In the genomic region with DNA sequence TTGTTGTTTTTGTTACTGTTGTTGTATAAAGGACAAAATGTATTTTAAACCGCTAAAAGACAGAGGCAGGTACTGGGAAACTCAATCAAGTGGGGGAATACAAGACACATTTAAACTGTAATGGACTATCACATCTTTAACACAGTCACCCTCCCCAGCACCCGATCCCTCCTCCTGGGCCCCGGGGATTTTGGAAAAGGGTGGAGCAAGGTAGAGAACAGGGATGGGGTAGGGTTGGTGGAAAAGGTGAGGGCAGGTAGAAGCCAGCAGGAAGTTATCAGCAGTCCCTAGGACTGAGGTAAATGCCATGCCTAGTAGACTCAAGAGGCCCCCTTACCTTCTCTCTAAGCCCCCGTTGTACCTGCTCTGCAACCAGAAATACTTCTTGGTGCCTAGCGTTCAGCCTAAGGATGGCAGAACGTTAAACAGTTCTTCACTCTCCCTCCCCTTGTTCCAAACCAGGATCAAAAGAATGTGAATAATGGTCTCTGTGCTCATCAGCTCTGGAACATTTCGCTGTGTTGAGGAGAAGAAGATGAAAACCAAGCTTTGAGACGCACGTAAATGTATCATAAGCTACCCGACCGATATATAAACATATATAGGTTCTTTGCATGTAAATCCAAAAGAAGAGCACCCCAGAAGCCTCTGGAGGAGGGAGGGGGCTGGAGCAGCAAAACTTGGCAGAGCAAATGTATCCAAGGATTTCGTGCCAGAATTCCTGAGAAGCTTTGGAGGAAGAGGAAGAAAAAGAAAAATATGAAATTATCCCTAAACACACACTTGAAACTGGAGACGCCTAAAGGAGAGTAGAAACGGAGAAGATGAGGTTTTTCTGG, we compare ENCODE assay signal across 8 mouse cellular contexts. TPM values are rescaled to one million over a fixed set of nuclear protein-coding genes. Genes with fewer than 3 reads are reported as not detected.
DNase-seq lines count a peak whose midpoint lies in the region; ATAC-seq lines count a peak whose summit lies in the region.

A gene (minus strand): TSS at position 61 of the 839 bp plus-strand sequence.

- no peaks in the 10 kb centered on the region for H3K36me3 ChIP-seq in heart, embryonic 10.5 days
- H3K36me3 ChIP-seq in hindbrain, embryonic 14.5 days (replicated peaks; ENCODE audit: control insufficient read depth, insufficient read depth), result no peaks in the 10 kb centered on the region
- H3K36me3 ChIP-seq in liver, embryonic 16.5 days (ENCODE audit: control insufficient read depth, insufficient read depth), result no peaks in the 10 kb centered on the region

- H3K9me3 ChIP-seq in heart, embryonic 10.5 days, result no peaks in the 10 kb centered on the region
- H3K9me3 ChIP-seq in hindbrain, embryonic 14.5 days (ENCODE audit: control insufficient read depth, low read length), result no peaks in the 10 kb centered on the region
- no peaks in the 10 kb centered on the region for H3K9me3 ChIP-seq in liver, embryonic 16.5 days (replicated peaks; ENCODE audit: control insufficient read depth, low read length)

- ATAC-seq in hindbrain, embryonic 14.5 days (ENCODE audit: low FRiP score), result no peak
- ATAC-seq in liver, embryonic 16.5 days (ENCODE audit: low read depth), result no peak

- peak within 1 kb of the TSS; percentile 64 for H3K4me3 ChIP-seq in heart, embryonic 10.5 days
- peak within 1 kb of the TSS; percentile 76 for H3K4me3 ChIP-seq in hindbrain, embryonic 14.5 days (replicated peaks; ENCODE audit: low read length)
- no peak within 1 kb of the TSS; the same call in 1 of the 2 replicates for H3K4me3 ChIP-seq in liver, embryonic 16.5 days (ENCODE audit: low read depth, low read length)

- H3K9ac ChIP-seq in hindbrain, embryonic 14.5 days, result peak within 1 kb of the TSS; percentile 82
- no peak within 1 kb of the TSS for H3K9ac ChIP-seq in liver, embryonic 16.5 days (ENCODE audit: low read depth, low read length)

- peak within 1 kb of the TSS; percentile 92 for H3K4me2 ChIP-seq in hindbrain, embryonic 14.5 days (replicated peaks)
- peak within 1 kb of the TSS; percentile 9; the same call in 1 of the 2 replicates for H3K4me2 ChIP-seq in liver, embryonic 16.5 days (ENCODE audit: low read depth, low read length)

- DNase-seq in heart, embryonic 10.5 days (ENCODE audit: low spot score), result no peak
- no peak for DNase-seq in heart, postnatal 4 days
- DNase-seq in R1 (ENCODE audit: low read depth, low spot score), result peak; percentile 3
- DNase-seq in hindbrain, embryonic 14.5 days (ENCODE audit: low spot score), result peak; percentile 37
- no peak for DNase-seq in urinary bladder, adult 2 months (ENCODE audit: low spot score)
- no peak for DNase-seq in urinary bladder, postnatal 14 days (ENCODE audit: low spot score)
- DNase-seq in thymus, postnatal 0 days (ENCODE audit: low spot score), result no peak

- WGBS in heart, embryonic 10.5 days, result 3% methylated on average over 14 of the region's 14 CpGs
- WGBS in hindbrain, embryonic 14.5 days, result 2% methylated on average over 14 of the region's 14 CpGs
- 5% methylated on average over 14 of the region's 14 CpGs for WGBS in liver, embryonic 16.5 days (ENCODE audit: insufficient replicate concordance)

- peaks cover 55% of the 10 kb centered on the region for H3K27me3 ChIP-seq in heart, embryonic 10.5 days (ENCODE audit: insufficient read depth, poor library complexity, severe bottlenecking)
- H3K27me3 ChIP-seq in hindbrain, embryonic 14.5 days (ENCODE audit: control insufficient read depth, insufficient read depth, low read length), result no peaks in the 10 kb centered on the region
- H3K27me3 ChIP-seq in liver, embryonic 16.5 days (ENCODE audit: control insufficient read depth, insufficient read depth, low read depth, low read length), result peaks cover 32% of the 10 kb centered on the region

- H3K4me1 ChIP-seq in heart, embryonic 10.5 days, result peaks cover 14% of the 10 kb centered on the region
- peaks cover 7% of the 10 kb centered on the region for H3K4me1 ChIP-seq in hindbrain, embryonic 14.5 days (replicated peaks; ENCODE audit: control insufficient read depth, insufficient read depth, low read length)
- no peaks in the 10 kb centered on the region for H3K4me1 ChIP-seq in liver, embryonic 16.5 days (ENCODE audit: control insufficient read depth, low read depth, low read length)

- no peak within 1 kb of the TSS for H3K27ac ChIP-seq in heart, embryonic 10.5 days
- H3K27ac ChIP-seq in hindbrain, embryonic 14.5 days, result peak within 1 kb of the TSS; percentile 91
- H3K27ac ChIP-seq in liver, embryonic 16.5 days (ENCODE audit: low read length), result no peak within 1 kb of the TSS

RNA-seq across cellular contexts. Expression of the gene that starts here (rescaled TPM):
- polyA plus RNA-seq in heart, embryonic 10.5 days (2016; fragmentation: Nextera tagmentation; extraction: Ambion mirVana), result 0.07 and 0.28 TPM in 2 replicates
- total RNA-seq in heart, postnatal 4 days (2021), result under 1 TPM; 0.07 to 0.18 TPM
- 27.5 and 31.9 TPM in 2 replicates for polyA plus RNA-seq in hindbrain, embryonic 14.5 days (2014; fragmentation: Nextera tagmentation; extraction: Ambion mirVana)
- not detected in 2 replicates for polyA plus RNA-seq in liver, embryonic 16.5 days (2015; fragmentation: Nextera tagmentation; extraction: Ambion mirVana)
- polyA plus RNA-seq in urinary bladder, adult 2 months (2012; rRNA removed), result 0.29 and 0.49 TPM in 2 replicates
- polyA plus RNA-seq in thymus, postnatal 0 days (2015; fragmentation: Nextera tagmentation; extraction: Ambion mirVana), result 2.3 and 3.0 TPM in 2 replicates

Comparison
In these comparisons a context has a peak if more than half of its experiments do, and no peak if none do; other contexts are left out.
1. DNase-seq: peak in R1 (single experiment) and hindbrain, embryonic 14.5 days (single experiment); none in heart, embryonic 10.5 days (single experiment), heart, postnatal 4 days (single experiment), urinary bladder, adult 2 months (single experiment), urinary bladder, postnatal 14 days (single experiment) and thymus, postnatal 0 days (single experiment).